Mouse (Mus musculus) bone marrow macrophage, adult 2 months (primary cell): ENCODE measurements around the gene Fam172a.

ENCODE experiments used
- CTCF ChIP-seq: IDR thresholded peaks from 2 replicates; pipeline ENCODE4 v1.5.1; 2012; ENCODE audit warnings: low read depth, mild to moderate bottlenecking, low read length, moderate library complexity
- POLR2A ChIP-seq: IDR thresholded peaks from 2 replicates; pipeline ENCODE4 v1.6.1; 2012; ENCODE audit warnings: mild to moderate bottlenecking, low read depth, low read length, borderline replicate concordance

- no peak for TF ChIP-seq CTCF
- TF ChIP-seq POLR2A = no peak
Measured at GRCm38 (mm10) chr13:78123911-78124426, 422.1 kb downstream of the Fam172a start.
